Mouse (Mus musculus): Measurements from ENCODE around the gene Ivd. TPM values are rescaled to one million over a fixed set of nuclear protein-coding genes. Genes with fewer than 3 reads are reported as not detected.
A peak's percentile ranks its signal among the peaks of the same experiment; 100 is the strongest.

The Ivd gene
- total RNA-seq, 2 experiments from 2014 or later: 63.1 to 68.5 TPM

- DNase-seq (ENCODE audit: low spot score in 2 of 2): no peak
Measured at GRCm38 (mm10) chr2:118881019-118881418, 19.3 kb downstream of the Ivd start.

GRCm38 (mm10) chr2:118881956-118882355 lies 20.2 kb downstream of the Ivd start:
- no peak for DNase-seq (ENCODE audit: low spot score in 2 of 2)

- DNase-seq (ENCODE audit: low spot score in 2 of 2): peak; percentile 91 to 93
Measured at GRCm38 (mm10) chr2:118882840-118883679, 21.3 kb downstream of the Ivd start.

GRCm38 (mm10) chr2:118887440-118887839 lies 25.7 kb downstream of the Ivd start:
- DNase-seq (ENCODE audit: low spot score in 2 of 2): no peak

GRCm38 (mm10) chr2:118887845-118888548 lies 26.2 kb downstream of the Ivd start:
- DNase-seq (ENCODE audit: low spot score in 2 of 2): no peak

- DNase-seq (ENCODE audit: low spot score in 2 of 2): no peak
Measured at GRCm38 (mm10) chr2:118891173-118891572, 29.4 kb downstream of the Ivd start.

- no peak for DNase-seq (ENCODE audit: low spot score in 2 of 2)
Measured at GRCm38 (mm10) chr2:118895990-118896913, 34.5 kb downstream of the Ivd start.

- no peak for DNase-seq (ENCODE audit: low spot score in 2 of 2)
Measured at GRCm38 (mm10) chr2:118896914-118897291, 35.1 kb downstream of the Ivd start.

GRCm38 (mm10) chr2:118897392-118897791 lies 35.6 kb downstream of the Ivd start:
- DNase-seq (ENCODE audit: low spot score in 2 of 2): no peak

GRCm38 (mm10) chr2:118897808-118898207 lies 36.1 kb downstream of the Ivd start:
- DNase-seq (ENCODE audit: low spot score in 2 of 2): no peak

- DNase-seq (ENCODE audit: low spot score in 2 of 2): no peak
Measured at GRCm38 (mm10) chr2:118898771-118899170, 37.0 kb downstream of the Ivd start.

GRCm38 (mm10) chr2:118899306-118899705 lies 37.6 kb downstream of the Ivd start:
- DNase-seq (ENCODE audit: low spot score in 2 of 2): no peak

- DNase-seq (ENCODE audit: low spot score in 2 of 2): peak; percentile 39 to 68
Measured at GRCm38 (mm10) chr2:118899981-118900825, 38.4 kb downstream of the Ivd start, which contains the start of gene Bahd1. TSS of gene Bahd1 (plus strand) at chr2:118900377.

GRCm38 (mm10) chr2:118900826-118901140 lies 39.0 kb downstream of the Ivd start:
- no peak for DNase-seq (ENCODE audit: low spot score in 2 of 2)

- peak; percentile 98 for DNase-seq (ENCODE audit: low spot score in 2 of 2)
Measured at GRCm38 (mm10) chr2:118901175-118902031, 39.6 kb downstream of the Ivd start.

- DNase-seq (ENCODE audit: low spot score in 2 of 2): peak in 1 of 2 experiments; percentile 25
Measured at GRCm38 (mm10) chr2:118902051-118903025, 40.6 kb downstream of the Ivd start.

GRCm38 (mm10) chr2:118903333-118903741 lies 41.6 kb downstream of the Ivd start:
- DNase-seq (ENCODE audit: low spot score in 2 of 2): no peak

- no peak for DNase-seq (ENCODE audit: low spot score in 2 of 2)
Measured at GRCm38 (mm10) chr2:118905433-118906117, 43.8 kb downstream of the Ivd start.
